Mouse (Mus musculus): Measurements from ENCODE around the gene BC005537.

The BC005537 gene

GRCm38 (mm10) chr13:24849318-24849717 is 47.9 kb downstream of the BC005537 start:
- DNase-seq: no peak

GRCm38 (mm10) chr13:24851989-24852388 is 50.5 kb downstream of the BC005537 start:
- no peak for DNase-seq

DNA sequence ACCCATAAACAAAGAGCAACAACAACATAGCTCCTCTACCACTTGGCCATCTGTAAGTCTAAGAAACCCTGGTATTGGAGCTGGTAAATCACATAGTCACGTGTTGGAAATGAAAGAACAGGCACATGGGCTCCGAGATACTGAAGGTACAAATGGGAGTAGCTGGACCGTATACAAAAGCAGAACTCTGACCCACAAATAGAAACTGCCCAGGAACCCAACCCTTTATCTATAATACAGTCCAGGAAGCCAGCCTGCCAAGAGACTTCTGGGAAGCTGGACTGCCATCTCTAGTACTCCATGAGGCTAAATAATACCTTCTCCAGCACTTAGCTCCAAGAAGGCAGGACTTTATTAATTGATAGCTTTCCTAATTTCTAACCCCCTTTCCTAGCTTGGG is 51.1 kb downstream of the BC005537 start:
- no peak for DNase-seq

DNA sequence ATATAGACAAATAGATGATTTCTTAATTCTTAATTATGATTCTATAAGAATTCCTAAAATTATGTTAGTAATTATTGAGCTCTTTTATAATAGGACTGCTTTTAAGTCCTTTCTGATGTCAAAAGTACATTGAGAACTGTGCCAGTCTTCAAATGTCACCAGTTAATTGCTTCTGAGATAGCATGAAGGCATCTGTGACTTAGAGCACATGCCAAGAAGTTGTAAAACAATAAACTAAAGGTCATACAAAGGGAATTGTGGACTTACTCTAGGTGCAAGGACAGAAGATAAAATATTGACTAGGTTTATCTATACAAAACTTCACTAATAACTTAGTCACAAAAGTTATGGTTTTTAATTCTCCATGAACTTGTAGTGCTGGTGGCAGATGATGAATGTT is 57.7 kb downstream of the BC005537 start:
- no peak for DNase-seq

DNA sequence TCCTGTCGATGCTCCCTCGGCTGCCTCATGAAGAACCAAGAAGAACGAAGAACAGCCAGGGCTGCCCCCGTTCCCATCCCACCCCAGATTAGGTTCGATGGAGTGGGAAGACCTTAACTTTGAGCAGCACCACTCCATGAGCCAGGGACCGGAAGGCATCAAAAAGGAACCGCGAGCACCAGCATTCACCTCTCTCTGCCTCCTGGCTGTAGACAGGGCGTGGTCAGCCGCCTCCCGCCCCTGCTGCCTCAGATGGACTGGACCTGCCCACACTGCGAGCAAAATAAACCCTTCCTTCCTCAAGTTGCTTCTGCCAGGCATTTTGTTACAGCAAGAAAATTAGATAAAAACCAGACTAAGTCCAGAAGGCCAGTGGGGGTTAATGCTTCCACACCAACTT is 59.6 kb downstream of the BC005537 start:
- no peak for DNase-seq

- no peak for DNase-seq
Measured at GRCm38 (mm10) chr13:24862021-24862420, 60.6 kb downstream of the BC005537 start.

- DNase-seq: peak; percentile 56
Measured at GRCm38 (mm10) chr13:24862520-24862919, 61.1 kb downstream of the BC005537 start.

Data from cerebellum, adult 8-10 months (tissue).